Mouse (Mus musculus) right cerebral cortex, postnatal 36 days (tissue): ENCODE data around the gene Phf13.

Experiments used
- DNase-seq, 2 experiments: peaks; one replicate each; pipeline ENCODE4 v3.0.0; 2022; ENCODE audit warnings: low spot score in 2 of 2, mixed read lengths in 1 of 2

The Phf13 gene

GRCm38 (mm10) chr4:152013036-152013813 lies 17.2 kb upstream of the Phf13 start:
- DNase-seq: no peak

DNA sequence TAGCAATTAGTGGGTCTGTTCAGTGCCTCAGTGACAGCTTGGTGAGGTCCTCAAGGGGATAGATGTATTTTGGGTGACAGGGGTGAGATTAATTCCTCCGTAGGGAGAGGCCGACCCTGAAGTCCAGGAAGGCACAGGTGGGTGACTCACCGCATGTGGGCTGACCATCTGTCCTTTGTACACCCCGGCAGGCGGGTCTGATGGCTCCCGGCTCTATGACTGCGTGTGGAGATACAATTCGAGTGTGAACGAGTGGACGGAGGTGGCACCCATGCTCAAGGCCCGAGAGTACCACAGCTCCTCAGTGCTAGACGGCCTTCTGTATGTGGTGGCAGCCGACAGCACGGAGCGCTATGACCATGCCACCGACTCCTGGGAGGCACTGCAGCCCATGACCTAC lies 16.1 kb upstream of the Phf13 start:
- no peak for DNase-seq

DNA sequence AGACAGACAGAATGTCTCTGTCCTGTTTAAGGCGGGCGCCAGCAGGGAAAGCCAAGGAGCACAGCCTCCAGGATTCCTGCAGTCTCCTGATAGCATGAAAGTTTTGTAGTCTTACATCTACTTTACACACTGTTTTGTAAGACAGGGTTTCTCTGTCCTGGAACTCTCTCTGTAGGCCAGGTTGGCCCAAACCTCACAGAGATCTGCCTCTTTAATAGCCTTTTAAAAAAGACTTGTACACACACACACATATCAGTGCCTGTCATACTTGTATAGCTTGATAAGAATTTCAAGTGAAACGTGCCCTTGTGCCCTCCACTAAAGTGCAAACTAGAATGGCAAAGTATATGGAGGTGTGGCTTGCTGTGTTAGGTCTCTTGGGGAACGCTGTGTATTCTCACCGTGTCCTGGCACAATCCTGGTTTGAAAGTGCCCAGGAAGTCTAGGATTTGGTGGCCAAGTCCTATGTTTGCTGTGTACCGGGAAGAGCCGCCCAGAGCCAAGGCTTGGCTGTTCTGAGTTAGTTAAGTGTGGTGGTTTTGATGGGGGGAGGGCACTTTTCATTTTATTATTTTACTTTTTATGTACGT lies 15.2 kb upstream of the Phf13 start:
- no peak for DNase-seq

DNA sequence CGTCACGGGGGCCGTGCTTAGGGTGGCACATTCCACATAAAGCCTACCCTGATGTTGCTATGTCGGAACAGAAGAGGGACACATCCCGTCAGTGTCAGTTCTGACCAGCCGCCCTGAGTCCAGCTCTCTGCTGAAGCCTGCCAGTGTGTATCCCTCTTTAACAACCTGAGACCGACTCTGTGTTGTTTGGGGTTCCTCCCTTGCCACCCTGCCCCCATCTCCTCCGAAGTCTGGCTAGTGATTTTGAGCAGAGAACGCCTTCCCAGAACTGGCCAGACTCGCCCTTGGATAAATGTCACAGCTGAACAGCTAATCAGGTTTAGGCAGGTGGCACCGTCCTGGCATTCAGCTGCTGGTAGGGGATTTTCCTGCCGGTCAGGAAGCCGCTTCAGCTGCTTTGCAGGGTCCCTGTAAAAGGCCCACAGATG lies 14.7 kb upstream of the Phf13 start:
- DNase-seq: no peak

DNA sequence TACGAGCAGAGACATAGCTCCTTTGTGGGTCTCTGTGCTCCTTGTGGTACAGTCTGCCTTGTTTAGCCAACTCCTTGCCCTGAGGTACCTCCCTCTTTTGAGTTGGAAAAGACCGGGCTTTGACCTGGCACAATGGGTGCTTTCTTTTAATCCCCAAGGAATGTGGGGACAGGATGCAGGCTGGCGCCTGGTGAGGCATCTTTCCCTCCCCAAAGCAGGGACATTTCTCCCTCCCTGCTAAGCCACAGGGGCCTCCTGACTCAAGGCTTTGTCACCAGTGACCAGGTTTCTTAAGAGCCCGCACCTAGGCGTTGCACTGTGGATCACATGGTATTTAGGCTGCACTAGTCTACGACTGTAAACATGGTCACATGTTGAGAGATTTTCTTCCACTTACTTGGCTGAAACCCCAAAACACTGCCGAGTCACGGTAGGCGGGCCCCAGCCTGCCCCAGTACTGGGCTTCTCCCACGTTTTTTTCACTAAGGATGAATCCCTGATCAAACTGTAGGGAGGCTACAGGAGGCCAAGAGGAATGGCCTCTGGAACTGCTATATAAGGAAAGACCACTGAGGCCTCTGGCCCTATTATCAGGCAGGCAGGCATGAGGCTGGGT lies 14.1 kb upstream of the Phf13 start:
- no peak for DNase-seq

DNA sequence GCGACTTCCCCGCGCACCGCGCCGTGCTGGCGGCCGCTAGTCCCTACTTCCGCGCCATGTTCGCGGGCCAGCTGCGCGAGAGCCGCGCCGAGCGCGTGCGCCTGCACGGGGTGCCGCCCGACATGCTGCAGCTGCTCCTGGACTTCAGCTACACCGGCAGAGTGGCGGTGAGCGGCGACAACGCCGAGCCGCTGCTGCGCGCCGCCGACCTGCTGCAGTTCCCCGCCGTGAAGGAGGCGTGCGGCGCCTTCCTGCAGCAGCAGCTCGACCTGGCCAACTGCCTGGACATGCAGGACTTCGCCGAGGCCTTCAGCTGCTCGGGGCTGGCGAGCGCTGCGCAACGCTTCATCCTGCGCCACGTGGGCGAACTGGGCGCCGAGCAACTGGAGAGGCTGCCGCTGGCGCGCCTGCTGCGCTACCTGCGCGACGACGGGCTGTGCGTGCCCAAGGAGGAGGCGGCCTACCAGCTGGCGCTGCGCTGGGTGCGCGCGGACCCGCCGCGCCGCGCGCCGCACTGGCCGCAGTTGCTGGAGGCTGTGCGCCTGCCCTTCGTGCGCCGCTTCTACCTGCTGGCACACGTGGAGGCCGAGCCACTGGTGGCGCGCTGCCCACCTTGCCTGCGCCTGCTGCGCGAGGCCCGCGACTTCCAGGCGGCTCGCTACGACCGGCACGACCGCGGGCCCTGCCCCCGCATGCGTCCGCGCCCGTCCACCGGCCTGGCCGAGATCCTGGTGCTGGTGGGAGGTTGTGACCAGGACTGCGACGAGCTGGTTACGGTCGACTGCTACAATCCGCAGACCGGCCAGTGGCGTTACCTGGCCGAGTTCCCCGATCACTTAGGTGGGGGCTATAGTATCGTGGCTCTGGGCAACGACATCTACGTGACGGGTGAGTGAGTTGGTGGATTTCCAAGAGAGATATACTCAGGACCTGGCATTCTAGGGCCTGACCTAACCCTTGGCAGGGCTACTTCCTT lies 13.3 kb upstream of the Phf13 start:
- peak; percentile 76 to 82 for DNase-seq

DNA sequence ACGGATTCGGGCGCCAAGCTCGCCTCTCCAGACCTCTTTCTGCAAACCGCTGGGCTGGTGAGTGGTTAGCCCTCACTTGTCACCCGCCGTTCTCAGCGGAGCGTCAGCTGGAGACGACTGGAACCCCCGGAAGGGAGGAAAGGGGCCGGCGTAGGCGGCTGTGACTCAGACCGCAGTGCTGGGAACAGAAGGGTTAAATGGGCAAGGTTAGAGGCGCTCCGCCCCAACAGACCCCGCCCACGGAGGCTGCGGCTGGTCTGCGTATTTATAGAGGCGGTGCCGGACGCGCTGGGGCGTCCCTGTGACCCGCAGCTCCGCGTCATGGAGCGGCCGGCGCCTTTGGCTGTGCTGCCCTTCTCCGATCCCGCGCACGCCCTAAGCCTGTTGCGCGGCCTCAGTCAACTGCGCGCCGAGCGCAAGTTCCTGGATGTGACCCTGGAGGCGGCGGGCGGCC lies 12.6 kb upstream of the Phf13 start, which contains the start of gene Klhl21:
Klhl21 (plus strand) TSS at position 182 of the 454 bp plus-strand sequence.
- peak; percentile 91 for DNase-seq

GRCm38 (mm10) chr4:152008148-152008500 lies 12.1 kb upstream of the Phf13 start:
- no peak for DNase-seq

GRCm38 (mm10) chr4:152007481-152008147 lies 11.6 kb upstream of the Phf13 start:
- DNase-seq: no peak

DNA sequence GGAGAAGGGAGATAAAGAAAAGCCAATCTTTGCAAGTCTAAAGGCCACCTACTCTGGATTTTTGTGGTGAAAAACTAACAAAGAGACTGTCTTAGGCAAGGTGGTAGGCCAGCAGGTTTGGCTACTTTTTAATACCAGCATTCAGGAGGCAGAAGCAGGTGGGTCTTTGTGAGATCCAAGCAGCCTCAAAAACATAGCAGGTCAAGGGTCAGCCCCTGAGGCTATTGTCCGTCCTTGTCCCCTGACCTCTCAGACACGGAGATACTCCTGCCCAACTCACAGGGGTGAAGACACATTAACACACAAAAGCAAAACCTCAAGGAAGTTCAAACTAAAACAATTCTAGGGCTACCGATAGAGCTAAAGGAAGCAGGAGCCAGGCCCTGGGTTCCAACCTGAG lies 10.8 kb upstream of the Phf13 start:
- no peak for DNase-seq

DNA sequence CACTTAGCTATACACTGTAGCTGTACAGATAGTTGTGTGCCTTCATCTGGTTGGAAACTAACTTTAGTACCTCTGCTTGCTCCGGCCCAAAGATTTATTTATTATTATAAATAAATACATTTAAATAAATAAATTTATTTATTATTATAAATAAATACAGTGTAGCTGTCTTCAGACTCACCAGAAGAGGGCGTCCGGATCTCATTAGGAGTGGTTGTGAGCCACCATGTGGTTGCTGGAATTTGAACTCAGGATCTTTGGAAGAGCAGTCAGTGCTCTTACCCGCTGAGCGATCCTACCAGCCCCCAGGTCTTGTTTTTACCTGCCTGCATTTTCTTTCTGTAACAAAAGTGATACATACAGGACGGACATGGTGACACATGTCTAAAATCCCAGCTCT lies 10.1 kb upstream of the Phf13 start:
- no peak for DNase-seq

- no peak for DNase-seq
Measured at GRCm38 (mm10) chr4:152002063-152002462, 6.0 kb upstream of the Phf13 start.

- DNase-seq: no peak
Measured at GRCm38 (mm10) chr4:152001335-152001734, 5.3 kb upstream of the Phf13 start.

GRCm38 (mm10) chr4:152000906-152001305 lies 4.8 kb upstream of the Phf13 start:
- DNase-seq: peak in 1 of 2 experiments; percentile 62

- no peak for DNase-seq
Measured at GRCm38 (mm10) chr4:151999481-151999880, 3.4 kb upstream of the Phf13 start.

DNA sequence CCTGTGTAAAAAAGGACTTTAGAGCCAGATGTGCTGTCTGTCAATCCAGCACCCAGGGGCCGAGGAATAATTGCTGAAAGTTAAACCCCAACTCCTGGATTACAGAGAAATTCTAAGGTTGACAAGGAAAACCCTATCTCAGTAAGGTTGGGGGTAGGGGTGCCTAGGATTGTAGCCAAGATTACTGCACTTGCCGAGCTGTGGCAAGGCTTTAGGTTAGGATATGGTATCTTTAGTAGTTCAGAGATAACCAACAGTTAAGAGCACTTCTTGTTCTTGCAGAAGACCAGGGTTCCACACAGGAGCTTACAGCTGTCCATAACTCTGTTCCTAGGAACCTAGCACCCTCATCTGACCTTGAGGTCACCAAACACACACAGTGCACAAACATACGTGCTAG lies 1.6 kb upstream of the Phf13 start:
- DNase-seq: no peak

- no peak for DNase-seq
Measured at GRCm38 (mm10) chr4:151996951-151997222, 829 bp upstream of the Phf13 start.

DNA sequence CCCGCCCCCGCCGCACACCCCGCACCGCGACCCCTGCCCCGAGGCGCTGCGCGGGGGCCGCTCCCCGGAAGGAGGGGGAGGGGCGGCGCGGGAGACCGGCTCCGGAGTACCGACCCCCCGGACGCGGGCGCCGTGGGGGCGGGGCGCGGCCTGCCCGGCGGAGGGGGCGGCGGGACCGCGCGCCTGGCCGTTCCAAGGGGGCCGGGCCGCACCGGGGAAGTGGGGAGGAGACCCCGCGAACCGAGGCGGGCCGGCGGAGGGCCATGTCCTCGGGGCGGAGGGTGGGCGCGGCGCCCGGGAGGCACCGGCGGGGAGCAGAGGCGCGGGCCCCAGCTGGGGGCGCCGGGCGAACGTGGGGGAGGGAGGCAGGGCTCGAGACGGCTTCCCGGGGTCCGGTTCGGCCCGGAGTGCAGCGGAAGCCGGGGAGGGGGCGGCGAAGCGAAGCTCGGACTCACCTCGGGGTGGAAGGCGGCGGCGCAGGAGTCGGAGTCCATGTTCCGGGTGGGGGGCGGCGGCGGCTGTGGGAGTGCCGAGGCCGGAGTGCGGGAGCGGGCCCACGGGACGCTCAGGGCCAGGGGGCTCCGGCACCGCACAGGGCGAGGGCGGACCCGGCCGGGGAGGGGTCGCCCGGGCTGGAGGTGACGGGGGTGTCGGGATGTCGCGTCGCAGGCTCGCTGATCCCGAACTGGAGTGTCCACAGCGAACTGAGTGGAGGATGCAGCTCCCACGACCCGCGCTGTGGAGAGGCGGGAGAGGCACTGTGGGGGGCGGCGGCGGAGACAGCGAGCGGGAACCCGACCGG lies 486 bp downstream of the Phf13 start:
- no peak for DNase-seq

DNA sequence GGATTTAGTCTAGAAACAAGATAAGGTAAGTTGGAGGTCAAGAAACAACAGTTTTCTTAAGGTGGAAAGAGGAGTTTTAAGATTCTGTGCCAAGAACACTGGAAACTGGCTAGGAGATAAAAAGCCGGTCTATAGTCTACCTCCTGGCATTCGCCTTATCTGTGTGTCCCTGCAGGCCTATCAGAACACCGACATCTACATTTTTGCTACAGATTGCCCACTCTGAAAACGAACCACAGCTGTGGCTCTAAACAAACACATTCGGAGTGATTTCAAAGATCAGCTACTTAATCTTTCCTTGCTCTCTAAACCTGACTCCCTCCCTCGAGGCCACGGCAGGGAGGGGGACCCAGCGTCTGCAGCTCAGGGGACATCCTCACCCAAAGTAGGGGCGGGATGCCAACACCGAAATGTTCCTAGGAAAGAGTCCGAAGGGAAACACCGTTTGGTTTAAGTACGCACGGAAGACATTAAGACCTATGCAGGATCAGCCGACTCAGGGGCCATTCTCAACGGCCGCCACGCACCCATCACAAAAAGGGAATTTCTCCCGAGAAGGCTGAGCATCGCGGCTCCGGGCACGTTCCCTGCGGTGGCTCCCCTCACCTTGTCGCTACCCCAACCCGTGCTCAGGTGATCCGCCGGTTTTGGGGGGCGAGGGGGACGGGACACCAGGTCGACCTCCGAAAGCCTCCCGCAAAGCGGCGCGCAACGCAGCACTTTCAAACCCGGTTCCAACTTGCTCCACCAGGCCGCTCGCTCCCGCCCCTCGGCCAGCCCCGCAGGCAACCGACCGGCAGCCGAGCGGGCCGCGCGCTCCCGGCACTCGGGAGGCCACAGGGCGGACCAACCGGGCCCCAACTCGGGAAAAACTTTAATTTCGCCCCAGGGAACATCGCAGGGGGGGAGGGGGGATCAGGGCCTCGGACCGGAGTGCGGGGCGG lies 1.6 kb downstream of the Phf13 start:
- no peak for DNase-seq
